Mouse (Mus musculus) gastrocnemius, postnatal 4 days (tissue): ENCODE measurements around the gene Kynu. TPM values are rescaled to one million over a fixed set of nuclear protein-coding genes. Genes with fewer than 3 reads are reported as not detected.
A peak's percentile ranks its signal among the peaks of the same experiment; 100 is the strongest.

Source experiments
- DNase-seq, 2 experiments: peaks; one replicate each; pipeline ENCODE4 v3.0.0; 2021 to 2022; ENCODE audit warnings: low spot score in 2 of 2, mixed read lengths in 2 of 2
- long read RNA-seq, 2 experiments: library from polyadenylated mRNA; stranded (forward); transcript quantifications; one replicate each; pipeline ENCODE4 v2.0.0; 2021
- total RNA-seq, 2 experiments: library from RNA; stranded (reverse); gene quantifications; 2 replicates each; pipeline ENCODE4 v1.2.3; 2021

Gene Kynu
- total RNA-seq, result not detected
- long read RNA-seq, experiment 1, result 0 reads
- long read RNA-seq, experiment 2, result 0 reads

- no peak for DNase-seq
These were observed at the start of gene Kynu for GRCm38 (mm10) chr2:43555062-43555888. Kynu (plus strand) TSS chr2:43555329.

GRCm38 (mm10) chr2:43506182-43506581 lies 48.9 kb upstream of the Kynu start:
- no peak for DNase-seq

DNA sequence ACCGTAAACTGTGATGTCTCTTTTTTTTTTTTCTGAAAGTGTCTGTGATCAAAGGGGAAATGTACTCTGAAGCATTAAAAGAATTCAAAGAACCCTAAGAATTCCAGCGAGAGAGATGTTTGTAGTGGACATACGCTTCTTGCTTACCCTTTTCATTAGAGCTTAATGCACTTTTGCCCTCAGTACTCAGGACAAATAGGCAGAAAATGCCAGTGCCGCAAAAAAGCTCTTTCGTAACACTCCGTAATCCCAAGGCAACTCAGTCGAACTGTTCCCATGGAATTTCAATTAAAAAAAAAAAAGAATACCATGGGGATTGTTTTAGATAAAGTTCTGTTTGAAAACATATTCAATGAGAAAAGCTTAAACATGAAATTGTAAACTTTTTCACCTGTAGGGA lies 41.3 kb upstream of the Kynu start:
- DNase-seq, result no peak

DNA sequence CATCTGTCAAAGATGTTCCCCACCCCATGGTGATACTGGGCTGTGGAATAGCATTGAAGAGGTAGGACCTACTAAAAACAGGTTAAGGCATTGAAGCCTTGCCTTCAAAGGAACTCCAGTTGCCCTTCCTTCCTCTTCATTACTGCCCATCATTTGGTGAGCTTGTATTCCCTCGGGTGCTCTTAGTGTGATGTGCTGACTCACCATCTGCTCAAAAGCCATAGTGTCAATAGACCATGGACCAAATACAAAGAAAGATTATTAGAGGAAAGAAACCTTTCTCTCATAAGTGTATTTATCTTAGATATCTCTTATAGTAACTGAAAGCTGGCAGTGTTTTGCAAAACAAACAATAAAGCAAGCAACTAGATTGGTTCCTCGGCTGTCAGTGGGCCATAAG lies 20.7 kb upstream of the Kynu start:
- no peak for DNase-seq

DNA sequence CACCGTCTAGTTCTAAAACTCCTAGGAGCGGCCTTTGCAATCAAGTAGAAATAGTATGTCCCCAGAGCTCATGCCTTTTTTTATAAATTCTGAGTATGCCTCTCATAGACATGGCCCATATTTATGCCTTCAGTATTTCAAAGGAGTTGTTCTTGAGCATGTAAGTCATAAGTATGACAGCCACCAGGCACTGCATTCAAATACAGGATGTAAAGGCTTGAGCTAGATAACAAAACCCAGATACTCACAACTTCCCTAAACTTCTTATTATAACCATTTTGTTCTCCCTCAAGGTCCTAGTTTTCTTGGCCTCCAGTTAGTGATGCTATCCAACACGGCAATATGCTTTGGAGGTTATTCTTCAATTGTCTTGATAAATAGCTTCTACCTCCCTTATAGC lies 12.5 kb upstream of the Kynu start:
- DNase-seq, result no peak

GRCm38 (mm10) chr2:43545665-43546064 lies 9.5 kb upstream of the Kynu start:
- no peak for DNase-seq

GRCm38 (mm10) chr2:43546448-43546847 lies 8.7 kb upstream of the Kynu start:
- no peak for DNase-seq

GRCm38 (mm10) chr2:43554216-43554615 lies 913 bp upstream of the Kynu start:
- no peak for DNase-seq

- no peak for DNase-seq
These were observed 758 bp downstream of the Kynu start for GRCm38 (mm10) chr2:43555889-43556285.

GRCm38 (mm10) chr2:43556985-43557384 lies 1.9 kb downstream of the Kynu start:
- DNase-seq, result no peak

DNA sequence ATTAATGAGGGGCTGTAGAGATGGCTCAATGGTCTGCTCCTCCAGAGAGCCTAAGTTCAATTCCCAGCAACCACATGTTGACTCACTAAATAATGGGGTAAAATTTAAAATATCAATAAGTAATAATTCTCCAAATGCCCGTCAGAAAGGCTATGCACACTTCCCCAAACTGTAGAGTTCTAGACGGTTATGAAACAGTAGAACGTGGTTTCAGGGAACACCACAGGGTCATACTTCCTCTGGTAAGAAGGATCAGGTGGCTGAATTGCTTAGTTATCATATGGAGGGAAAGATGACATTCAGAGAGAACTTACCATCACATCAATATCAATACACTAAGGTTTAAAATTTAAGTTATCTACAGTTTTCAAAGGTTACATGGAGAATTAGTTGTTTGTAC lies 6.1 kb downstream of the Kynu start:
- no peak for DNase-seq

DNA sequence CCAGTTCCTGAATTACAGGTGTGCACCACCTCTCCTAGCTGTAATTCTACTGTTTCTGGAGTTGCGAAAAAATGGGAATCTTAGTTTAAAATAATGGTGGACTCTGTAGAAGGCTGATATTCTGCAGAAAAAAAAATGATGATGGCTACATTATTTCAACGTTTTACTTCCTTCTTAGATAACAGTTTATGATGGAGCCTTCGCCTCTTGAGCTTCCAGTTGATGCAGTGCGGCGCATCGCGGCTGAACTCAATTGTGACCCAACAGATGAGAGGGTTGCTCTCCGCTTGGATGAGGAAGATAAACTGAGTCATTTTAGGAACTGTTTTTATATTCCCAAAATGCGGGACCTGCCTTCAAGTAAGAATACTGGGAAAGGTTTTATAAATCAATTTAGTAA lies 7.7 kb downstream of the Kynu start:
- no peak for DNase-seq

DNA sequence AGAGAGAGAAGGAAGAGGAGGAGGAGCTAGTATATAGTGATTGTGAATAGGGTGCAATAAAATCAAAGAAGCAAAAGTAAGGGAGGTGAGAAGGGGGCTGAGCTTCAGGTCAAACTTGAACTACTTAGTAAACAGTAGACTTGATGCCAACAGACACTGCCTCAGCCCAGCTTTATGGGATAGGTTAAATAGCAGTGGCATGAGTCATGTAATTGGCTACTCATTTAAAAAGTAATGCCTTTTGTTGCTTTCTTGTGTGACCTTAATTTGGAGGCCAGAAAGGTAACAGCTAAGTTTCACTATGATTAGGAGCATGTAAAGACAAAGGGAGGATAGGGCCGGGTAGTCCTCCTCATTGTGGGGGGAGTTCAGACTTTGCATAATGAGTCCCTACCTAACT lies 13.3 kb downstream of the Kynu start:
- DNase-seq, result no peak

DNA sequence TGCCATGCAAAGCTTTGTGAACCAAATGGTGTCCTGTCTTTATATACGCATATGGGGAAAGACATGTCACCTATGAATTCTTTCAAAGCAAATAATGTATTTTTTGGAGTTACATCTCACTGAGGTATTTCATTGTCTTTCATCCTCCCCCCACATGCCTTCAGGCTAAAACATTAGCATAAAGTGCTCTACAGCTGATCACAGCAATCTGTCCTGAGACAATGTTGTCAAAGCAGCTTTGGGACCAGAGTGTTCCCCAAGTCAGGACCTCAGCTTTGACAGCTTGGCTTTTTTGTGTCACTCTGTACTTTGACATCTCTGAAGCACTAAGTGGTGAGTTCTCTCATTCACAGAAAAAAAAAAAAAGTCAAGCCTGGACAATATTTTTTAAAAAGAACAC lies 18.4 kb downstream of the Kynu start:
- DNase-seq, result no peak

DNA sequence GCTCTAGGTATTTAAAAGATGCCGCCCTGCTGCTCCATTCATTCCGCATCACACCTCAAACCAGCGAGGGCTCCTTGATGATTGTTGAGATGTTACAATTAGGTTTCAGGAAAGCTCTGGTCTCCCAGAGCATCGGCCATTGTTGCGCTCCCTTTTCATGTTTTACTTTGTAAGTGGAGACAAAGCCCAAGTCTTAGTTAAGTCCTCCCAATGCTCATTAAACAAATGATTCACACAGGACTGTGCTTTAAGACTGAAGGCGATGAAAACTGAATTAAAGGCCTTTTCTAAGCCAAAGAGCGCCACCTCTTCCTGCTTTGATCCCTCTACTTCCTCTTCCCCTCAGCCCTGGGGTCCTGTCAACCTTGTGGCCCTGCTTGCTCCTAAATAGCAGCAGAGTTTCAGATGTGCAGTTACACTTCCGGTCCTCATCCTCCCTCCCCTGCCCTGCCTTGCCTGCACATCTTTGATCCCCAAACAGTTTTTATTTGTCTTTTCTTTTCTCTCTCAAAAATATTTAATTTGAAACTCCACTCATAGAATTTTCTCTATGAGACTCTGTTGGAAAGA lies 28.2 kb downstream of the Kynu start:
- DNase-seq, result no peak

- DNase-seq, result no peak
These were observed 30.4 kb downstream of the Kynu start for GRCm38 (mm10) chr2:43585508-43585907.

DNA sequence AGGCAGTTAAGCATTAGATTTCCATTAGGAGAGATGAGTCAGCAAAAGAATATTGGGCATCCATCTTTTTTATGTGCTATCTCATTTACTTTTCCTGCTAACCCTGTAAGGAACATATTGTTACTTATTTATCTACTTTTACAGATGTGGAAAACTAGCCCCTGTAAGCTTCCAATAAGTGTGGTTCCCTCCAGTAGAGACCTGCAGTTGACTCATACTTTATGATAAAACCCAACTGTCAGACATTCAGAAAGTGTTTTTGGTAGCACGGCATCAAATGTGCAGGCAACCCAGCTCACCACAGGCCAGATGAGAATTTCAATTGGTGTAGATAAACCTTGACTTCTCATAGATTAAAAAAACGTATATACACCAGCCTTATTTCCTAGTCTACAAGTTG lies 32.7 kb downstream of the Kynu start:
- no peak for DNase-seq

GRCm38 (mm10) chr2:43592001-43592704 lies 37.0 kb downstream of the Kynu start:
- DNase-seq, result no peak

DNA sequence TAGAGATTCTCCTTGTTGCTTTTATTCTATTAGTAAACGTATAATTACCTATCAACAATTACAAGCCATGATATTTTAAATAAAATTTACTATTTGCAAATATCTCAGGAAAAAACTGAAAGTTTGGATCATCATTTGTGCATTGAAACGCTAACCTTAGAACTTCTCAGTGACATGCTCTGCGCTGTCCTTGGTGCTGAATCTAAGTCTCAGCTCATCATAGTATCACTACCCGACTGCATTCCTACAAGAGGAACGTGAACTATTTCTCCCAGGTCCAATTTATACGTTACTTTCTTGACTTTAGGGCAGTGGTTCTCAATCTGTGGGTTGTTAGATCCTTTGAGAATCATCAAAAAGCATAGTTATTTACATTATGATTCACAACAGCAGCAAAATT lies 58.4 kb downstream of the Kynu start:
- DNase-seq, result peak in 1 of 2 experiments; percentile 46

DNA sequence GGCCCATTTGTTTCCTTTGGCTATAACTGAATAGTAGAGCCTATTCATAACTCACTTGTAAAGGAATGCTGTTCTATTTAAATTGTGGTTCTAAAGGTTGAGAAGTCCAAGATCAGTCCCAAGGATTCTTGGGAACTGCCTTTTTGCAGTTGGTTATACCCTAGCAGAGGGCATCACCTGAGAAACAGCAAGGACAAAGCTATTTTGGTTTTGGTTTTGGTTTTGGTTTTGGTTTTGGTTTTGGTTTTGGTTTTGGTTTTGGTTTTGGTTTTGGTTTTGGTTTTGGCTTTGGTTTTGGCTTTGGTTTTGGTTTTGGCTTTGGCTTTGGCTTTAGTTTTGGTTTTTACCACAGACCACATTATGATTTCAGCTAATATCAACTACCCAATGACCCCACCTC lies 66.0 kb downstream of the Kynu start:
- no peak for DNase-seq

GRCm38 (mm10) chr2:43622844-43623243 lies 67.7 kb downstream of the Kynu start:
- no peak for DNase-seq

DNA sequence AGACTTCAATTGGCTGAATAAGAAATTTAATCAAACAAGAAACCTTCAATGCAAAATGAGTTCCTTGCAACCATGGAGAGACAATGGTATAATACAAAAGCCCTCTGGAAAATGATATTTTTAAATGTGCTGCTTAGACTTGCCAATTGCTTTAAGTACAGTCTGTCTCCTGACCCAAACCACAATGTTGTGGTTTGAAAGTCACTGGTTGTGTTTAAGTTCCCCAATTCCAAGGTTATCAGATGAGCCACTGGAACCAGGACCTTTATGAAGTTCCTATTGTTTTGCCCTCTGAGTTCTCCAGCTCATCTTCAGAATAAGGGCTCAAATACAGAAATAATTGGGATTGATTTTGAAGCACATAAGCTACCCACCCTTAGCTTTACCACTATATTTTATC lies 76.7 kb downstream of the Kynu start:
- no peak for DNase-seq
